Mouse (Mus musculus) MN1 (cell line): Measurements from ENCODE around the gene Lrmda.
A peak's percentile ranks its signal among the peaks of the same experiment; 100 is the strongest.

ENCODE experiments used
- DNase-seq: peaks from one replicate; pipeline ENCODE4 v3.0.0-alpha.2; 2016; ENCODE audit warnings: low spot score

The Lrmda gene

DNA sequence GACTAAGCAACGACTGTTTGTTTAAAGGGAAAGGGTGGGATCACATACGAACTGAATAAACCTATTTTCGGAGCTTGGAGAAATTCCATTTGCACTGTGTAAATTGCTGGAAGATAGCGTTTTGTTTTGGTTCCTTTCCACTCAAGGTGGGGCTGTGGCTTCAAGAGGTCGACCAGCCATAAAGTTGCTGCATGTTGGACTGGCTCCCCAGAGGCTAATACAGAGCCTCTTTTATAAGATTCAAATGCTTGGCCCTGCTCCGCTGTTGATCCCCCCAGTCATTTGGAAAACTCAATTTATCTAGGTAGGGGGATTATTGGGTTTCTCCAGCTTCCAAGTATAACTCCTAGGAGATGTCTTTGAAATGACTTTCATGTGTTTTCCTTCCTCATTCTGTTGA is 137.5 kb downstream of the Lrmda start:
- no peak for DNase-seq

GRCm38 (mm10) chr14:22161416-22161815 is 141.9 kb downstream of the Lrmda start:
- DNase-seq, result no peak

DNA sequence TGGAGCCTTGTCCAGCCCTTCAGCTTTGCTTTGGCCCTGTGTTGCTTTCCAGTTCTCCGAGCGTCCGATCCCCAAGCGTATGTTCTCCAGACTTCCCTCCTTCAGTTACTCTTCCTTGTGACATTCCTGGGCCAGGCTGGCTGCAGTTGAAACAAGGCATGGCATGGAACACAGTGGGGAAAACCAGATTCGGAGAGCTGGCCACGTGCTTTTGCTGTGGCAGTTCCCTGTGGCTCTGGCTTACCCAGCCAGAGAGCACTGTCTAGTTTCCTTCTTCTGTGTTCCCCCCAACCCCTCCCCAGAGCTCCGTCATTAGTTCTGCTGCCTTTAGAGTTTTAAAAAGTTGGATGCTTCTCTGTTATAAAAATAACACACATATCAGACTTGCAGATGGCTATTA is 147.8 kb downstream of the Lrmda start:
- no peak for DNase-seq

DNA sequence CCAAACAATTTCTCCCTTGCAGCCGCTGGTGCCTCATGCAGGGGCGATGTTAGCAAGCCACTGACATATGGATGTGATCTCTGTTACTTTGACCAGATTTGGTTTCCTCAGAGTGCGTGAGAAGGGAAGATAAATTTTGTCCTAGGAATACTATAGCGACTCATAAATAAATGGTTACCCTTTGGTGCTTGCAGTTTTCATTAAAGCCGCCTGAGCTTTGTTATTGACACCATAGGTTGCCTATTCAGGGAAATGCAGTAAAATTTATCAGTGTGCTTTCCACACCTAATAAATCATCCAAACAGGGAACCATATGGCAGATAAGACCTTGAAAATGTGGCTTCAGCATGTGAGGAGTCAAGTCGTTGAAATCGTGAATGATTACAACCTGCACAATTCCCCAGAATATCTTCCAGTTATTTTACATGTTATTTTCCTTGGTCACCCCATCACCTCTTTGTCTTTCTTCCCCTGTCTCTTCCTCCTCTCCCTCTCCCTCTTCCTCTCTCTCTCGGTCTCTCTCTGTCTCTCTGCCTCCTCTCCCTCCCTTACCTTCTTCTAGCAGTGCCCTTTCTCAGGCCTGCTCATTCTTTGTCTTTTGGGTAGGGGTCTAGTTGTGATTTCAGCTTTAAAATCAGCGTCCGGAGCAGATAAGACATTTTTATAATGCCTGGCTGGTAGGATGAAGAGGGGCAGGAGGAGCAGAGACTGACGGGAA is 148.7 kb downstream of the Lrmda start:
- DNase-seq, result no peak

- DNase-seq, result no peak
Observed at GRCm38 (mm10) chr14:22168795-22169568, 149.5 kb downstream of the Lrmda start.

- no peak for DNase-seq
Observed at GRCm38 (mm10) chr14:22174757-22175156, 155.2 kb downstream of the Lrmda start.

DNA sequence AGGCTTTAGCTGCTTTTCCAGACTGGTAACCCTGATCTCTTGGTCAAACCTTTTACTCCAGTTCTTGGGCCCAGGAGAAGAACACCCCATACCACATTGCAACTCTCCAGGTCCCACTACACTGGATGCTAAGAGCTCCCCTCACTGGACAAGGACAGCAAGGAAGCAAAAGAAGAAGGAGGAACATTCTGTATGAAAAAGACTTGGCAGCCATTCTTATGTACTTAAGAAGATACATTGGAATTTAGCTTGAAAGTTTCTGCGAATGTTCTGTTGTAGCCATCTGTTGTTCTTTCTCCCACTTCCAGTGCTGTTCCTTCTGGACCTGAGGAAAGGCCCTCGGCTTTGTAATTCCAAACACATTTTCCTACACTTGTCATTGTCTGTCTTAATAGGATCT is 160.2 kb downstream of the Lrmda start:
- no peak for DNase-seq

DNA sequence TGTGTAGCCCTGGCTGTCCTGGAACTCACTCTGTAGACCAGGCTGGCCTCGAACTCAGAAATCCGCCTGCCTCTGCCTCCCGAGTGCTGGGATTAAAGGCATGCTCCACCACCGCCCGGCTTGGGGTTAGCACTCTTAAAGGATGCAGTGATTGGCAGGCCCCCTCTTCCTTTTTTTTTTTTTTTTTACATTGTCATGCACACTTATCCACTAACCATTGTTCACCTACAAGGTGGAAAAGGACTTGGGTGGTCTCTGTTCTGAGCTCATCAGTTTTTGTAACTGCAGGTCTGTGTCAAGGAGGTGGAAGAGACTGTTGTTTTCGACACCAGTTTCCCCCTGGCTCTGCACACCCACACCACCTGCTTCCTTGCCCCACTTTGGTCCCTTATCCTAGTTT is 162.0 kb downstream of the Lrmda start:
- DNase-seq, result no peak

DNA sequence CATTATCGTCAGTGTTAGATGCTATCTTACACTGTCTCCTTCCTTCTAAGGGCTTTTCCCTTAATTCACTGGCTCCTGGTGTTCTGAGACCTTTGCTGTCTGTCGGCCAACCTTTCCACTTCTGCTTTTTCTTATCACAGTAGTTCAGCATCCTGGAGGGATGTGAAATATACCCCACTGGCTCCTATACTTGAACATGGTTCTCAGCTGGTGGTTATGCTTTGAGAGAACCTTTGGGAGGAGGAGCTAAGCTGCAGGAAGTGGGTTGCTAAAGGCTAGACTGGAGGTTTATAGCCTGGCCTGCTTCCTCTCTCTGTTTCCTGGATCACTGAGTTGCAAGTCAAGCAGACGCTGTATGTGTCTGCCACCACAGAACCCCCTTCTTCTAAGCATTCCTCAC is 163.7 kb downstream of the Lrmda start:
- DNase-seq, result no peak

GRCm38 (mm10) chr14:22185452-22185851 is 165.9 kb downstream of the Lrmda start:
- no peak for DNase-seq

DNA sequence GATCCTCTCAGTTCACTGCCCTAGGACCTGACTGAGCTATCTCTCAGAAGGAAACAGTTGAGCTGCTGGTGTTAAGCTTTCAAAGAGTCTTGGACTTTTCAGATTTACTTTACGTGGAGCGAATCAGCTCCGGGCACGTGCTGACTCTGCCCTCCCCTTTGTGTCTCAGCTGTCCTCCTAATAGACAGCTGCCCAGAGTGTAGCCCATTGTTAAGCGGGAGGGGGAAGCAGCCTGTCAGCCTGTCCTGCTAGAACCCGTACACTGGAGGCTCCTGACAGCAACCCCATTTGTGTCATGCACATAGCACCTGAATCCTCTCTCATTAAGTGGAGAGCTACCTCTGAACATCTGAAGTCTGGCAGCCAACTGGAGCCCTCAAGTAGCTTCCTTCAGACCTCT is 170.6 kb downstream of the Lrmda start:
- DNase-seq, result no peak

DNA sequence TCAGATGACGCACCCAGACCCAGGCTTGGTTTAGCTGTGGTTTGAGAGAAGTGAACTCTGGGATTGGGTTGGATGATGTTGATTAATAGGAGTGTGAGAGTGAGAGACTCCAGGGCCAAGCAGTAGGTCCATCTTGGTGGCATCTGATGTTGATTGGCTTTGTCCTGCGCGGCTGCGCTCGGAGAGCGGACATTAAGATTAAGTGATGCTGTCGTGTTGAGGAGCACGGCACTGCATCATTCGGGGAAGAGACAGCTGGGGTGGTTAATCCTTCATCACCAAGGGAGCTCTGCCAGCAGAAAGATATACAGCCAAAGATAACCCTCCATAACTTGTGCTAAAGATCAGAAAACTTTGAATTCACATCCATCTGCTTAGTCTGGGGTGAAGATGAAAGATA is 172.7 kb downstream of the Lrmda start:
- no peak for DNase-seq

- no peak for DNase-seq
Observed at GRCm38 (mm10) chr14:22198021-22198420, 178.5 kb downstream of the Lrmda start.

GRCm38 (mm10) chr14:22198641-22199425 is 179.3 kb downstream of the Lrmda start:
- DNase-seq, result no peak

- DNase-seq, result no peak
Observed at GRCm38 (mm10) chr14:22201667-22202066, 182.2 kb downstream of the Lrmda start.

DNA sequence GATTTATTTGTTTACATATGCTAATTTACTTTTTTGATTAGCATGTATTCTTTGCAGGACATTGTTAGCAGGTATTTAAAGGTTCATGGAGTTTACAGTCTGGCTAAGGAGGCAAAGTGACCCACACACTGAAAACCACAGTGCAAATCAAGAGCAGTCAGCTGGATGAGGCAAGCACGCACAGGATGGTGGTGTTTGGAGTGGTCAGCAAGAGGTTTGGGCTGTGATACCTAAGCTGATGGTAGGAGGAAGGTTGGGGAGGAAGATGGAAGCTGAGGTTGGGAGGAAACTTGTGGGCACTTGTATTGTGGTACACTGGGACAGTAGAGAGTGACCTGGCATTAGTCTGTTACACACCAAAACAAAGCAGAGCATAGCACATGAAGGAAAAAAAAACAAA is 191.1 kb downstream of the Lrmda start:
- no peak for DNase-seq

- no peak for DNase-seq
Observed at GRCm38 (mm10) chr14:22218183-22218582, 198.7 kb downstream of the Lrmda start.

DNA sequence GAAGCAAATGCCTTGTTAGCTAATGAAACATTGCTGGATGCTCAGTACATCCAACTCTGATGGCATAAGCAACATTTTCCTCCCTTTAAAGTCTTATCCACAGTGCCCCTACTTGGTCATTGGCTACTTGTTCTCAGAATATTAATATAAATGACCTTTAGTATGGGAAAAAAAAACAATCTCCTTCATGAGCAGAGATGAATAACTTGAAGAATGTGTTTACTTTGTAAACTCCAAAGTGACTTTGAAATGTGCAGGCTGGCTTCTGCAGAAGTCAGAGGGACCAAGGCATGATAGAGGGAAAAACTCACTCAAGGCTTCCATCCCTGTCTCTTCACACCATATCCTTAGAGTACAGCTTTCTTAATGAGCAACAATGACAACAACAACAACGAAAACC is 202.5 kb downstream of the Lrmda start:
- no peak for DNase-seq

- DNase-seq, result no peak
Observed at GRCm38 (mm10) chr14:22222574-22222973, 203.1 kb downstream of the Lrmda start.

DNA sequence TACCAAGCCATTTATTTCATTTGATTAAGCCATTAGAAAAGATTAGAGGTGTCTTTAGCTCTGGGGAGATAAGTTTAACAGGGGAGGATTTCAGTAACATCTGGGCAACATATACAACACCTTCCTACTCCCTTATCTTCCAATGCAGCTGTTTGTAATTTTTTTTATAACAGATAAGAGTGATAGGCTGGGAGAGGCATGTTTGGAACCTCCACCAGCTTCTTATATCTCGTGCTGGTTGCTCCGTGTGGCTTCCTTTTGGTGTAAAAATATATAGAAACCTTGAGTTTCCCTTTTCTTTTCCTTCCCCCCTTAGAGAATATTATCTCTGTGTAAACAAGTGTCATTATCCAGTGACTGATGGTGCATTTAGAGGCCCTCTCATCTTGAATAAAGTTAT is 206.7 kb downstream of the Lrmda start:
- no peak for DNase-seq

- DNase-seq, result no peak
Observed at GRCm38 (mm10) chr14:22228253-22228968, 208.9 kb downstream of the Lrmda start.

GRCm38 (mm10) chr14:22240315-22240714 is 220.8 kb downstream of the Lrmda start:
- DNase-seq, result peak; percentile 8
